Mouse (Mus musculus) heart, embryonic 10.5 days (tissue): Measurements from ENCODE around the gene Cdk5rap3. TPM values are rescaled to one million over a fixed set of nuclear protein-coding genes. Genes with fewer than 3 reads are reported as not detected.

Source experiments
- DNase-seq: peaks from one replicate; pipeline ENCODE4 v3.0.0-alpha.2; 2017; ENCODE audit warnings: low spot score
- H3K27ac ChIP-seq: fragments of 300-500 bp; sonication (generic); 2 replicates; pipeline ENCODE4 v1.5.1; 2016; ENCODE audit warnings: mild to moderate bottlenecking
- H3K27me3 ChIP-seq: fragments of 300-500 bp; sonication (generic); 2 replicates; pipeline ENCODE4 v1.6.1; 2016; ENCODE audit warnings: mild to moderate bottlenecking; ENCODE audit not compliant: poor library complexity, insufficient read depth, severe bottlenecking
- H3K36me3 ChIP-seq: fragments of 300-500 bp; sonication (generic); 2 replicates; pipeline ENCODE4 v1.6.1; 2016; ENCODE audit warnings: mild to moderate bottlenecking, moderate library complexity
- H3K4me1 ChIP-seq: fragments of 300-500 bp; sonication (generic); 2 replicates; pipeline ENCODE4 v1.6.1; 2016; ENCODE audit warnings: mild to moderate bottlenecking
- H3K4me3 ChIP-seq: fragments of 300-500 bp; sonication (generic); 2 replicates; pipeline ENCODE4 v1.5.1; 2016; ENCODE audit warnings: mild to moderate bottlenecking, moderate library complexity
- H3K9me3 ChIP-seq: fragments of 300-500 bp; sonication (generic); 2 replicates; pipeline ENCODE4 v1.6.1; 2016; ENCODE audit warnings: mild to moderate bottlenecking, moderate library complexity
- WGBS: fragments of 180-500 bp; shearing (Covaris S2); methylation state at CpG from one replicate; pipeline ENCODE4 v1.1.7; 2016; 5-methylcytosine and 5-hydroxymethylcytosine counted together
- polyA plus RNA-seq: library from polyadenylated mRNA; unstranded; fragments of >200 nt; fragmentation: Nextera tagmentation; extraction: Ambion mirVana; gene quantifications from 2 replicates; pipeline ENCODE4 v1.2.1, GENCODE M21; 2016

The Cdk5rap3 gene
- polyA plus RNA-seq, 1 experiment from 2014 or later, result 84.3 TPM

GRCm38 (mm10) chr11:96878715-96879114 lies 37.6 kb downstream of the Cdk5rap3 start:
- Histone ChIP-seq H3K4me1 (peaks cover 56% of the 10 kb centered on the region), H3K27ac (no peak overlapping the region), H3K36me3 (no peaks in the 10 kb centered on the region), H3K9me3 (no peaks in the 10 kb centered on the region), H3K4me3 (no peak overlapping the region), H3K27me3 (peaks cover 37% of the 10 kb centered on the region)
- DNase-seq, result no peak
- WGBS, result 62% methylated on average over 3 of the region's 3 CpGs

- 45% methylated on average over 4 of the region's 4 CpGs for WGBS
- no peak for DNase-seq
- H3K27ac ChIP-seq, result peak overlapping the region; percentile 74
- H3K4me3 ChIP-seq, result no peak overlapping the region
- peaks cover 41% of the 10 kb centered on the region for H3K27me3 ChIP-seq
- no peaks in the 10 kb centered on the region for H3K9me3 ChIP-seq
- H3K4me1 ChIP-seq, result peaks cover 73% of the 10 kb centered on the region
- no peaks in the 10 kb centered on the region for H3K36me3 ChIP-seq
These were observed 39.2 kb downstream of the Cdk5rap3 start for GRCm38 (mm10) chr11:96877071-96877470.

- peak overlapping the region; percentile 59 for H3K4me3 ChIP-seq
- H3K36me3 ChIP-seq, result no peaks in the 10 kb centered on the region
- no peaks in the 10 kb centered on the region for H3K9me3 ChIP-seq
- peaks cover 41% of the 10 kb centered on the region for H3K27me3 ChIP-seq
- no peak for DNase-seq
- peak overlapping the region; percentile 74 for H3K27ac ChIP-seq
- 5% methylated on average over 13 of the region's 13 CpGs for WGBS
- H3K4me1 ChIP-seq, result peaks cover 73% of the 10 kb centered on the region
These were observed 39.8 kb downstream of the Cdk5rap3 start for GRCm38 (mm10) chr11:96876300-96877040.

GRCm38 (mm10) chr11:96875745-96876144 lies 40.6 kb downstream of the Cdk5rap3 start:
- Histone ChIP-seq H3K27ac (peak overlapping the region; percentile 74), H3K4me1 (peaks cover 73% of the 10 kb centered on the region), H3K27me3 (peaks cover 41% of the 10 kb centered on the region), H3K9me3 (no peaks in the 10 kb centered on the region), H3K36me3 (no peaks in the 10 kb centered on the region), H3K4me3 (peak overlapping the region; percentile 59)
- DNase-seq, result no peak
- under 1% methylated on average over 35 of the region's 35 CpGs for WGBS

- DNase-seq, result no peak
- peaks cover 72% of the 10 kb centered on the region for H3K4me1 ChIP-seq
These were observed 41.0 kb downstream of the Cdk5rap3 start for GRCm38 (mm10) chr11:96875270-96875669.

GRCm38 (mm10) chr11:96873601-96874140 lies 42.6 kb downstream of the Cdk5rap3 start:
- whole genome bisulfite sequencing, result 18% methylated on average over 11 of the region's 11 CpGs
- H3K27ac ChIP-seq, result peak overlapping the region; percentile 86

More at GRCm38 (mm10) chr11:96875270-96875669, 41.0 kb downstream of the Cdk5rap3 start:
- WGBS, result 14% methylated on average over 4 of the region's 4 CpGs
- Histone ChIP-seq H3K27ac (peak overlapping the region; percentile 74), H3K9me3 (no peaks in the 10 kb centered on the region), H3K27me3 (peaks cover 46% of the 10 kb centered on the region), H3K36me3 (no peaks in the 10 kb centered on the region), H3K4me3 (peak overlapping the region; percentile 59)

GRCm38 (mm10) chr11:96872441-96873379 lies 43.6 kb downstream of the Cdk5rap3 start:
- Histone ChIP-seq H3K4me3 (peak overlapping the region; percentile 32), H3K4me1 (peaks cover 52% of the 10 kb centered on the region), H3K36me3 (no peaks in the 10 kb centered on the region), H3K9me3 (no peaks in the 10 kb centered on the region), H3K27ac (peak overlapping the region; percentile 86), H3K27me3 (peaks cover 40% of the 10 kb centered on the region)
- WGBS, result 11% methylated on average over 24 of the region's 24 CpGs
- no peak for DNase-seq

More at GRCm38 (mm10) chr11:96873601-96874140, 42.6 kb downstream of the Cdk5rap3 start:
- Histone ChIP-seq H3K4me1 (peaks cover 60% of the 10 kb centered on the region), H3K9me3 (no peaks in the 10 kb centered on the region), H3K4me3 (peak overlapping the region; percentile 32; the same call in 1 of the 2 replicates), H3K27me3 (peaks cover 46% of the 10 kb centered on the region), H3K36me3 (no peaks in the 10 kb centered on the region)
- DNase-seq, result no peak

GRCm38 (mm10) chr11:96867149-96867548 lies 49.1 kb downstream of the Cdk5rap3 start:
- Histone ChIP-seq H3K27me3 (0 out of 2 replicates have a peak, but pooled peaks cover 11% of the 10 kb centered on the region), H3K4me3 (no peak overlapping the region), H3K9me3 (no peaks in the 10 kb centered on the region), H3K36me3 (no peaks in the 10 kb centered on the region), H3K27ac (no peak overlapping the region), H3K4me1 (peaks cover 21% of the 10 kb centered on the region)
- WGBS, result 11% methylated on average over 5 of the region's 5 CpGs
- DNase-seq, result no peak

- peak overlapping the region; percentile 54; the same call in 1 of the 2 replicates for H3K27ac ChIP-seq
- 0 out of 2 replicates have a peak, but pooled peaks cover 6% of the 10 kb centered on the region for H3K27me3 ChIP-seq
- no peaks in the 10 kb centered on the region for H3K36me3 ChIP-seq
- DNase-seq, result no peak
- peak overlapping the region; percentile 35 for H3K4me3 ChIP-seq
- H3K4me1 ChIP-seq, result peaks cover 29% of the 10 kb centered on the region
- H3K9me3 ChIP-seq, result no peaks in the 10 kb centered on the region
- WGBS, result 26% methylated on average over 26 of the region's 26 CpGs
These were observed 52.9 kb downstream of the Cdk5rap3 start for GRCm38 (mm10) chr11:96863206-96863995.

GRCm38 (mm10) chr11:96862534-96862933 lies 53.8 kb downstream of the Cdk5rap3 start:
- DNase-seq, result no peak
- Histone ChIP-seq H3K4me3 (peak overlapping the region; percentile 62; the same call in 1 of the 2 replicates), H3K9me3 (no peaks in the 10 kb centered on the region), H3K27me3 (0 out of 2 replicates have a peak, but pooled peaks cover 6% of the 10 kb centered on the region), H3K36me3 (no peaks in the 10 kb centered on the region), H3K27ac (no peak overlapping the region), H3K4me1 (peaks cover 29% of the 10 kb centered on the region)
- 79% methylated on average over 12 of the region's 12 CpGs for WGBS

- Histone ChIP-seq H3K9me3 (no peaks in the 10 kb centered on the region), H3K27ac (peak overlapping the region; percentile 48; the same call in 1 of the 2 replicates), H3K4me1 (peaks cover 31% of the 10 kb centered on the region), H3K4me3 (peak overlapping the region; percentile 62), H3K27me3 (0 out of 2 replicates have a peak, but pooled peaks cover 6% of the 10 kb centered on the region), H3K36me3 (no peaks in the 10 kb centered on the region)
- WGBS, result under 1% methylated on average over 31 of the region's 31 CpGs
- DNase-seq, result peak; percentile 97
These were observed 54.4 kb downstream of the Cdk5rap3 start for GRCm38 (mm10) chr11:96861878-96862289.

- peak overlapping the region; percentile 62 for H3K4me3 ChIP-seq
- 0 out of 2 replicates have a peak, but pooled peaks cover 6% of the 10 kb centered on the region for H3K27me3 ChIP-seq
- H3K9me3 ChIP-seq, result no peaks in the 10 kb centered on the region
- peaks cover 31% of the 10 kb centered on the region for H3K4me1 ChIP-seq
- no peaks in the 10 kb centered on the region for H3K36me3 ChIP-seq
- H3K27ac ChIP-seq, result peak overlapping the region; percentile 48; the same call in 1 of the 2 replicates
- 1% methylated on average over 20 of the region's 20 CpGs for WGBS
- DNase-seq, result no peak
These were observed 54.9 kb downstream of the Cdk5rap3 start for GRCm38 (mm10) chr11:96861446-96861845.
